Mouse (Mus musculus) ES-Bruce4 (cell line): Measurements from ENCODE around the gene Cox15. TPM values are rescaled to one million over a fixed set of nuclear protein-coding genes. Genes with fewer than 3 reads are reported as not detected.

Experiments
- H3K27ac ChIP-seq: 2 replicates; pipeline ENCODE4 v1.5.1; 2012; ENCODE audit warnings: low read length, inconsistent platforms; ENCODE audit not compliant: insufficient read depth
- H3K27me3 ChIP-seq: 2 replicates; pipeline ENCODE4 v1.6.1; 2012; ENCODE audit warnings: mild to moderate bottlenecking, low read length, inconsistent platforms; ENCODE audit not compliant: control insufficient read depth, poor library complexity, insufficient read depth, severe bottlenecking
- H3K36me3 ChIP-seq: 2 replicates; pipeline ENCODE4 v1.6.1; 2012; ENCODE audit warnings: inconsistent platforms, mild to moderate bottlenecking, low read length, moderate library complexity; ENCODE audit not compliant: control insufficient read depth, poor library complexity, insufficient read depth, severe bottlenecking
- H3K4me1 ChIP-seq: one replicate; pipeline ENCODE4 v1.8.1; 2011; ENCODE audit warnings: low read length; ENCODE audit not compliant: control insufficient read depth, insufficient read depth
- H3K4me3 ChIP-seq: 2 replicates; pipeline ENCODE4 v1.5.1; 2011; ENCODE audit warnings: low read depth, mild to moderate bottlenecking, low read length
- H3K9ac ChIP-seq: 2 replicates; pipeline ENCODE4 v1.6.1; 2012; ENCODE audit warnings: low read depth, mild to moderate bottlenecking, inconsistent platforms; ENCODE audit not compliant: poor library complexity, severe bottlenecking
- H3K9me3 ChIP-seq: replicated peaks from 2 replicates; pipeline ENCODE4 v1.6.1; 2012; ENCODE audit warnings: mild to moderate bottlenecking, low read length, inconsistent platforms; ENCODE audit not compliant: control insufficient read depth, poor library complexity, insufficient read depth, severe bottlenecking
- CTCF ChIP-seq: IDR thresholded peaks from one replicate; pipeline ENCODE4 v1.8.1; 2011; ENCODE audit warnings: low read depth, low read length
- EP300 ChIP-seq: IDR thresholded peaks from 2 replicates; pipeline ENCODE4 v1.6.1; 2011; ENCODE audit warnings: low read depth, low read length; ENCODE audit not compliant: insufficient read depth
- POLR2A ChIP-seq: IDR thresholded peaks from one replicate; pipeline ENCODE4 v1.8.1; 2011; ENCODE audit warnings: low read length; ENCODE audit not compliant: insufficient read depth
- polyA plus RNA-seq: library from polyadenylated mRNA; stranded (reverse); fragments of >200 nt; gene quantifications from 2 replicates; pipeline ENCODE4 v1.2.4, GENCODE M21; 2011; ENCODE audit warnings: low read depth; ENCODE audit not compliant: missing spikeins, insufficient read depth, insufficient read length

Gene Cox15
- polyA plus RNA-seq, 1 experiment: 29.9 TPM

GRCm38 (mm10) chr19:43709317-43709716 lies 43.5 kb downstream of the Cox15 start:
- Histone ChIP-seq H3K9me3 (no peaks in the 10 kb centered on the region), H3K27me3 (no peaks in the 10 kb centered on the region), H3K36me3 (no peaks in the 10 kb centered on the region), H3K27ac (no peak overlapping the region), H3K9ac (no peak overlapping the region), H3K4me1 (no peaks in the 10 kb centered on the region), H3K4me3 (no peak overlapping the region)
- no peak for TF ChIP-seq EP300
- TF ChIP-seq CTCF: no peak
- no peak for TF ChIP-seq POLR2A

DNA sequence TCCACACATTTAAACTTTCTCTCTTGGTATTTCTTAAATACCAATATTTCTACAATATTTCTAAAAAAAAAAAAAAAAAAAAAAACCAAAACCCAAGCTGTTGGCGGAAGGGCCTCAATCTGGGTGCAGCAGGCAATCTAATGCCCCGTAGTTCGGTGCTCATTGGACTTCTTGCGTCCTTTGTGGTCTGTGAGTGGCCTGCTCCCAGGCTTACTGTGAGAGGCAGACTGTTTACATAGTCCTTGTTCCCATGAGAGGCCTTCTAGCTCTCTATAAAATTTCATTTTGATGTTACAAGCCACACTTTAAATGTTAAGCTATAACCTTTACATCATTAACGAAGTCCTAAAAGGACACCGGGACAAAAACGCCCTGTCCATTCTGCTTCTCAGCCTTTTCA lies 44.6 kb downstream of the Cox15 start:
- Histone ChIP-seq H3K9ac (no peak overlapping the region), H3K4me3 (no peak overlapping the region), H3K9me3 (no peaks in the 10 kb centered on the region), H3K4me1 (no peaks in the 10 kb centered on the region), H3K36me3 (no peaks in the 10 kb centered on the region), H3K27ac (no peak overlapping the region), H3K27me3 (no peaks in the 10 kb centered on the region)
- no peak for TF ChIP-seq POLR2A

DNA sequence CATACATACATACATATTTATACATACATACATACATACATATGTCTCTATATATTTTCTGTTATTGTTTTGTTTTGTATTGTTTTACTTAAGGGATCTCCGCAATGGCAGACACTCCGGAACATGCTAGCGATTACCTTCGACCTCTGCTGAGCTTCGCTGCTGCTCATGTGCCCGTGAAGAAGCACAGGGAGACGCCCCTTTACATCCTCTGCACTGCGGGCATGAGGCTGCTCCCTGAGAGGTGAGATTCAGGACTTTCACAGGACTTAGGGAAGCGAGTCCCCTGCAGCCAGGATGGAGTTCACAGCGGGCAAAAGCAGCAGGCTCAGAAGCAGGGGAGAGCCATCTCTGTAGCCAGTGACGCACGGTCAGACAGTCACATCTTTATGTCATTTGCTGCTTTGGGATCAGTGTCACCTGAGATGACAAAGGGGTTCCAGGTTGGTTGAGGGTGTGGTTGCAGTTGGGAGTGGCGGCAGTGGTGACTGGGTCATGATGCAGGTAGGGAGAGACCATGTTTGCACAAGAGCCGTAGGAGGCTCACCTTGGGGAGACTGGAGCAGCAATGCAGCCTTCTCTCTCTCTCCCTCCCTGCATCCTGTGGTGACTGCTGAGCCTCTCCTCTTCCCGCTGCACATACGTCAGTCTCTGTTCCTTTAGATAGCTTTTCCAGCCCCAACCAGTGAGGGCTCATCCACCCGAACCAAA lies 47.9 kb downstream of the Cox15 start:
- Histone ChIP-seq H3K4me1 (no peaks in the 10 kb centered on the region), H3K36me3 (no peaks in the 10 kb centered on the region), H3K4me3 (no peak overlapping the region), H3K27me3 (no peaks in the 10 kb centered on the region), H3K9me3 (no peaks in the 10 kb centered on the region), H3K9ac (no peak overlapping the region), H3K27ac (no peak overlapping the region)
- TF ChIP-seq EP300 (no peak), CTCF (no peak), POLR2A (no peak)

GRCm38 (mm10) chr19:43704211-43704610 lies 48.6 kb downstream of the Cox15 start:
- Histone ChIP-seq H3K9me3 (no peaks in the 10 kb centered on the region), H3K27me3 (no peaks in the 10 kb centered on the region), H3K9ac (no peak overlapping the region), H3K4me3 (no peak overlapping the region), H3K36me3 (no peaks in the 10 kb centered on the region), H3K4me1 (no peaks in the 10 kb centered on the region), H3K27ac (no peak overlapping the region)
- no peak for TF ChIP-seq CTCF
- TF ChIP-seq POLR2A: no peak
- no peak for TF ChIP-seq EP300

GRCm38 (mm10) chr19:43699763-43700155 lies 53.0 kb downstream of the Cox15 start:
- no peak for TF ChIP-seq POLR2A
- no peak for TF ChIP-seq CTCF
- TF ChIP-seq EP300: no peak
- H3K27me3 ChIP-seq: no peaks in the 10 kb centered on the region
- no peaks in the 10 kb centered on the region for H3K4me1 ChIP-seq
- no peaks in the 10 kb centered on the region for H3K36me3 ChIP-seq
- H3K9ac ChIP-seq: no peak overlapping the region
- H3K9me3 ChIP-seq: no peaks in the 10 kb centered on the region
- H3K27ac ChIP-seq: no peak overlapping the region
- no peak overlapping the region for H3K4me3 ChIP-seq

GRCm38 (mm10) chr19:43699021-43699762 lies 53.6 kb downstream of the Cox15 start:
- Histone ChIP-seq H3K36me3 (no peaks in the 10 kb centered on the region), H3K27ac (no peak overlapping the region), H3K9me3 (no peaks in the 10 kb centered on the region), H3K27me3 (no peaks in the 10 kb centered on the region), H3K4me3 (no peak overlapping the region), H3K4me1 (no peaks in the 10 kb centered on the region), H3K9ac (no peak overlapping the region)
- TF ChIP-seq POLR2A: no peak
- no peak for TF ChIP-seq CTCF
- TF ChIP-seq EP300: no peak
